Mouse (Mus musculus) CH12.LX (cell line): ENCODE measurements around the gene Col4a4.

Experiments used
- BHLHE40 ChIP-seq: IDR thresholded peaks from 2 replicates; pipeline ENCODE4 v1.6.1; 2011; ENCODE audit warnings: mild to moderate bottlenecking, low read depth, low read length, improper control_type of control experiment
- CHD1 ChIP-seq: IDR thresholded peaks from 2 replicates; pipeline ENCODE4 v1.6.1; 2012; ENCODE audit warnings: low read depth, low read length, improper control_type of control experiment, inconsistent platforms
- CTCF ChIP-seq, 2 experiments: IDR thresholded peaks in 1 of 2; conservative IDR thresholded peaks in 1 of 2; 2 replicates each; pipeline ENCODE4 v1.5.1; 2011 to 2012; ENCODE audit warnings: low read depth in 2 of 2, low read length in 2 of 2, improper control_type of control experiment in 1 of 2, inconsistent platforms in 1 of 2, mild to moderate bottlenecking in 1 of 2, moderate library complexity in 1 of 2
- ELF1 ChIP-seq: IDR thresholded peaks from 2 replicates; pipeline ENCODE4 v1.6.1; 2014; ENCODE audit warnings: low read depth, mild to moderate bottlenecking, inconsistent platforms, low read length, improper control_type of control experiment
- HCFC1 ChIP-seq: IDR thresholded peaks from 2 replicates; pipeline ENCODE4 v1.6.1; 2012; ENCODE audit warnings: low read depth, mild to moderate bottlenecking, inconsistent platforms, low read length, improper control_type of control experiment
- JUN ChIP-seq: IDR thresholded peaks from 2 replicates; pipeline ENCODE4 v1.6.1; 2011; ENCODE audit warnings: low read depth, mild to moderate bottlenecking, low read length, improper control_type of control experiment, moderate library complexity; ENCODE audit not compliant: insufficient read depth
- MEF2A ChIP-seq: IDR thresholded peaks from 2 replicates; pipeline ENCODE4 v1.6.1; 2014; ENCODE audit warnings: low read depth, mild to moderate bottlenecking, inconsistent platforms, low read length, improper control_type of control experiment, borderline replicate concordance
- POLR2A ChIP-seq: IDR thresholded peaks from 2 replicates; pipeline ENCODE4 v1.6.1; 2011; ENCODE audit warnings: low read depth, mild to moderate bottlenecking, improper control_type of control experiment, low read length
- RAD21 ChIP-seq: IDR thresholded peaks from 2 replicates; pipeline ENCODE4 v1.6.1; 2011; ENCODE audit warnings: low read depth, mild to moderate bottlenecking, low read length, improper control_type of control experiment, moderate library complexity
- UBTF ChIP-seq: IDR thresholded peaks from 2 replicates; pipeline ENCODE4 v1.6.1; 2012; ENCODE audit warnings: low read depth, mild to moderate bottlenecking, inconsistent platforms, low read length, improper control_type of control experiment, moderate library complexity
- ZNF384 ChIP-seq: IDR thresholded peaks from 2 replicates; pipeline ENCODE4 v1.6.1; 2012; ENCODE audit warnings: low read depth, low read length, improper control_type of control experiment, inconsistent platforms

- TF ChIP-seq JUN (no peak), CTCF (conservative IDR thresholded peaks at IDR 0.05 in 1 of 2, IDR thresholded peaks at IDR 0.05 in 1 of 2; ENCODE audit: low read depth in 2 of 2, low read length in 2 of 2) (no peak), HCFC1 (no peak), BHLHE40 (no peak), ZNF384 (no peak), UBTF (no peak), RAD21 (no peak), POLR2A (no peak), ELF1 (no peak), CHD1 (no peak), MEF2A (no peak)
Measured at GRCm38 (mm10) chr1:82446049-82446448, 140.6 kb downstream of the Col4a4 start.
